Mouse (Mus musculus) lung, embryonic 15.5 days (tissue): ENCODE measurements at regions not wholly inside any gene's neighbourhood (a gene's known extent, or its start where the extent isn't known, plus 50 kb on each side); places are given as distances from the start of the nearest gene placed in this dataset.
"Not testable (repeated sequence)": the region's sequence is repeated elsewhere in the genome, so short reads cannot be mapped to it uniquely, and the experiment has no call there.

ENCODE experiments used
- ATAC-seq: fragments of 200-750 bp; cut with Nextera tagmentation; 2 replicates; pipeline ENCODE4 v1.8.0; 2017; ENCODE audit warnings: moderate number of reproducible peaks, borderline replicate concordance; ENCODE audit not compliant: low FRiP score, low TSS enrichment; ENCODE audit errors: extremely low read depth
- H3K27ac ChIP-seq: fragments of 300-500 bp; sonication (generic); 2 replicates; pipeline ENCODE4 v1.5.1; 2015; ENCODE audit warnings: moderate library complexity, mild to moderate bottlenecking, inconsistent platforms
- H3K27me3 ChIP-seq: fragments of 300-500 bp; sonication (generic); 2 replicates; pipeline ENCODE4 v1.6.1; 2015; ENCODE audit warnings: inconsistent platforms
- H3K36me3 ChIP-seq: fragments of 300-500 bp; sonication (generic); 2 replicates; pipeline ENCODE4 v1.6.1; 2015; ENCODE audit warnings: inconsistent platforms
- H3K4me1 ChIP-seq: fragments of 300-500 bp; sonication (generic); 2 replicates; pipeline ENCODE4 v1.6.1; 2015; ENCODE audit warnings: inconsistent platforms
- H3K4me2 ChIP-seq: fragments of 300-500 bp; sonication (generic); 2 replicates; pipeline ENCODE4 v1.6.1; 2015; ENCODE audit warnings: inconsistent platforms, mild to moderate bottlenecking, moderate library complexity
- H3K4me3 ChIP-seq: fragments of 300-500 bp; sonication (generic); 2 replicates; pipeline ENCODE4 v1.5.1; 2015; ENCODE audit warnings: mild to moderate bottlenecking, inconsistent platforms
- H3K9ac ChIP-seq: fragments of 300-500 bp; sonication (generic); 2 replicates; pipeline ENCODE4 v1.6.1; 2015; ENCODE audit warnings: inconsistent platforms
- H3K9me3 ChIP-seq: fragments of 300-500 bp; sonication (generic); 2 replicates; pipeline ENCODE4 v1.6.1; 2016; ENCODE audit warnings: inconsistent platforms
- WGBS: fragments of 180-500 bp; shearing (Covaris S2); methylation state at CpG from one replicate; pipeline ENCODE4 v1.1.7; 2015; 5-methylcytosine and 5-hydroxymethylcytosine counted together

DNA sequence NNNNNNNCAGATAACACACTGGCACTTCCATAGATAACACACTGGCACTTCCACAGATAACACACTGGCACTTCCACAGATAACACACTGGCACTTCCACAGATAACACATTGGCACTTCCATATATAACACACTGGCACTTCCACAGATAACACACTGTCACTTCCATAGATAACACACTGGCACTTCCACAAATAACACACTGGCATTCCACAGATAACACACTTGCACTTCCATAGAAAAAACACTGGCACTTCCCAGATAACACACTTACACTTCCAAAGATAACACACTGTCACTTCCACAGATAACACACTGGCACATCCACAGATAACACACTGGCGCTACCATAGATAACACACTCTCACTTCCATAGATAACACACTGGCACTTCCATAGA, 105.7 kb upstream of the Afdn start:
- H3K27me3 ChIP-seq, H3K4me3 ChIP-seq, H3K9ac ChIP-seq, H3K36me3 ChIP-seq, ATAC-seq, H3K27ac ChIP-seq, H3K4me2 ChIP-seq, H3K9me3 ChIP-seq: not testable (repeated sequence)
- 68% methylated on average over 1 of the region's 1 CpGs for whole genome bisulfite sequencing
- H3K4me1 ChIP-seq, result peaks cover 33% of the 10 kb centered on the region

DNA sequence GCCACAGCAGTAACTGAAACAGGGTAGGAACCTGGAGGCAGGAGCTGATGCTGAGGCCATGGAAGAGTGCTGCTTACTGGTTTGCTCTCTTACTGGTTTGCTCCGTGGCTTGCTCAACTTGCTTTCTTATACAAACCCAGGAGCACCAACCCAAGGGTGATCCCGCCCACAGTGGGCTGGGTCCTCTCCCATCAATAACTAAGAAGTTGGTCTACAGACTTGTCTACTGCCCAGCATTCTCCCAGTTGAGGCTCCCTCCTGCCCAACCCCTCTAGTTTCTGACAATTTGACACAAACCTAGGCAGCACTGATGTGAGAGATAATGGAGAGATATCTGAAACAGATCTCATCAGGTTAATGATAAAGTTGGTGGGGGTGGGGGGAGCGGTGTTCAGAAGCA, 104.3 kb upstream of the Afdn start:
- Histone ChIP-seq H3K4me3 (no peak overlapping the region), H3K9me3 (no peaks in the 10 kb centered on the region), H3K9ac (no peak overlapping the region), H3K27ac (peak overlapping the region; percentile 55; the same call in 1 of the 2 replicates), H3K27me3 (no peaks in the 10 kb centered on the region), H3K36me3 (no peaks in the 10 kb centered on the region), H3K4me1 (peaks cover 36% of the 10 kb centered on the region), H3K4me2 (peak overlapping the region; percentile 43)
- 13% methylated on average over 3 of the region's 3 CpGs for WGBS
- ATAC-seq, result no peak

DNA sequence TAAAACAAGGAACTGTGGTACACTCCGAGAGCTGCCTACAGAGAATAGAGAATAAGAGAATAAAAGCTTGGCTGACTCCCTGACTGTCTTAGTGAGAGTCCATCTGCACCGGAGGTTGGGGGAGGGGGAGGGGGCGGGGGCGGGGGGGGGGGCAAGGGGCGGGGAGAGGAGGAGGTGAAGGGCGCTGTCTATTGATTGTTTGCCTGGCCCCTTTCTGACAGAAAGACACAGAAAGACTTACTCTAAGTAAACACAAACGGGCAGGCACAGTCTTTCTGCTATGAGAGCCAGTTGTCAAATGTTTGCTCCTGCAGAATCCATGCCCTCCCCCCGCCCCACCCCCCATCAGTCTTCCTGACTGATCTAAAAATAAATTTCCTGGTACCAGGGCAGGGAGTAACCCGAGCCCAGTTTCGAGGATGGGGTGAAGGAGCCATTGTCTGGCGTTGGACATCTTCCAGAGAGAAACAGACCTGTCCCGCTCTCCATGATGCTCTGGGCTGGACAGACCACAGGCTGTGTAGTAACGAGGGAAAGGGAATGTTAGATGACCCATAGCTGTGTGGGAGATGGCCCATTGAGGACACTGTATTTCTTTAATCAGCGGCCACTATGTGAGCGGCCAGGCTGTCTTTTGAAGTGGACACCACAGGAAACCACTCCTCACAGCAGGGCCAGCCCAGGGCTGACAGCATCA, 103.7 kb upstream of the Afdn start:
- Histone ChIP-seq H3K4me3 (no peak overlapping the region), H3K4me2 (peak overlapping the region; percentile 43), H3K27me3 (no peaks in the 10 kb centered on the region), H3K9me3 (no peaks in the 10 kb centered on the region), H3K36me3 (no peaks in the 10 kb centered on the region), H3K4me1 (peaks cover 36% of the 10 kb centered on the region), H3K9ac (no peak overlapping the region), H3K27ac (peak overlapping the region; percentile 59)
- peak; percentile 62 for ATAC-seq
- WGBS, result 2% methylated on average over 12 of the region's 15 CpGs

DNA sequence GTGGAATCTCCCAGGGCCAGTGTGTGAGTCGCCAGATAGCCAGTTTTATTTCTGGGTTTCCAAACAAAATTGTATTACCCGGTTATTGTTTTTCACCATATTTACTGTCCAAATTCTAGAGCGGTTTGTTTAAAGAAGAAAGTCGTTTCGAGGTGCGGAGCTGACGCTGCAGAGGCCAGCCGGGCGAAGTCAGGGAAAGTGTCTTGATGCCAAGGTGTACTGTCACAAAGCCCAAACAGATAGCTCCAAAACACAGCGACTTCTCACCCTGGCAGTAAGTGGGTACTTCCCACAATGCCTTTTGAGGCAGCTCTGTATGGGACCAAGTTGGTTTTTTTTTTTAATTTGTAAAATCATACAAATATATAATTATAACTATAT, 103.2 kb upstream of the Afdn start:
- H3K4me1 ChIP-seq, result peaks cover 36% of the 10 kb centered on the region
- peak overlapping the region; percentile 59 for H3K27ac ChIP-seq
- H3K36me3 ChIP-seq, result no peaks in the 10 kb centered on the region
- H3K27me3 ChIP-seq, result no peaks in the 10 kb centered on the region
- no peak overlapping the region for H3K4me3 ChIP-seq
- H3K4me2 ChIP-seq, result peak overlapping the region; percentile 43; the same call in 1 of the 2 replicates
- H3K9me3 ChIP-seq, result no peaks in the 10 kb centered on the region
- no peak overlapping the region for H3K9ac ChIP-seq
- WGBS, result 27% methylated on average over 10 of the region's 10 CpGs
- ATAC-seq, result no peak

DNA sequence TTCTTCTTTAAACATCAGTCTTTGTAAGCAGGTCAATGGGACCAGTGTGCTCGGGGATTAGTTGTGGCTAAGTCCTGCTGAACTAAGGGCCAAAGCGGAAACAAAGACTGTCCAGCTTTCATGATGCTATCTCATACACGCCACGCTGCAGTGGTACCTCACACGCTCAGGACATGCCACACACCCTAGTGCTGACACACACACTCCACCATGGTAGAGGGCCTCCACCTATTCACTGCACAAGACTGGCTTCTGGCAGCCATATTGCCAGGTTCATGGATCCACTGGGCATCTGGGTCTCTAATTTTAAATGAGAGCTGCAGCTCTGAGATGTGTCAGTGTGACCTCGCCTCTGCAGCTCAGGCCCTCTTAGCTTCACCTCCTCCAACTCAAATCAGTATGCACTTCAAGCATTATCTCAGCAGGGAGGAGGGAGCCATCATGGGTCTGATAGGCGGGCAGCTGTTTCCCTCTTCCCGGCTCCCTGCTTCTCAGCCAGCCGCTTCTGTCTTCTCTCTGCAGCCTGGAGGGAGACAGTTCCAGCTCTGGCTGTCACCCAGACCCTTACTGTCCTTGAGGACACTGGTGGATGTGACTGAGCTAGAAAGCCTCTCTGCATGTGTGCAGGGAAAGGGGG, 102.6 kb upstream of the Afdn start:
- H3K4me1 ChIP-seq, result peaks cover 36% of the 10 kb centered on the region
- H3K27ac ChIP-seq, result peak overlapping the region; percentile 48
- H3K4me3 ChIP-seq, result no peak overlapping the region
- H3K4me2 ChIP-seq, result no peak overlapping the region
- H3K9ac ChIP-seq, result no peak overlapping the region
- ATAC-seq, result peak; percentile 50; the same call in 1 of the 2 replicates
- no peaks in the 10 kb centered on the region for H3K27me3 ChIP-seq
- H3K9me3 ChIP-seq, result no peaks in the 10 kb centered on the region
- no peaks in the 10 kb centered on the region for H3K36me3 ChIP-seq
- 55% methylated on average over 9 of the region's 9 CpGs for WGBS

DNA sequence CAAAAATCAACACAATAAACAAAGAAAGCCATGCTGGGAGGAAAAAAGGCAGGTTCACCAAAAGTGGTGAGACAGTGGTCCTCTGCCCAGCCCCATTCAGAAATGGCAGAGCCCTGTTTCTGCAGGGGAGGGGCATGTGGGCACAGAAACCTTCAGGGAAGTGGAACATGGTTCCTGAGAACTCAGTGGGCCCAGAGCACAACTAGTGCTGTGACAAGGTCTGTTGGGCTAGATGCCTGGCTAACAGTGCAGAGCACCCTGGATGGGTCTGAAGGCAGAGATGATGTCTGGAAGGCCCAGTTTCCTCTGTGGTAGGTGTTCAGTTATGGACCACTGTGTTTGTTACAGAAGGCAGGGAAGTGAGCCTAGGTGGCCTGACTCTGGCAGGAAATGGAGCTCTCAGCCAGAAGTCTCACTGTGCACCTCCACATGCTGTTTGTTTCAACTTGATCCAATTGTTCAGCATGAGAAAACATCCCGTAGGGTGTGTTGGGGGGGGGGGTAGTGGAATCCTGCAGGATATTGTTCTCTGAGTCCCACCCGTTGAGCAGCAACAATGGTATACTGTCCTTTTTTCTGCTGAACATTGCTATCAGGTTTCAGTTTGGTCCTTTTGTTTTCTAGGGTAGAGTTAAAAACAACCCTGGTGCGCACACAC, 101.9 kb upstream of the Afdn start:
- no peak for ATAC-seq
- peaks cover 36% of the 10 kb centered on the region for H3K4me1 ChIP-seq
- WGBS, result 67% methylated on average over 3 of the region's 3 CpGs
- H3K36me3 ChIP-seq, result no peaks in the 10 kb centered on the region
- no peaks in the 10 kb centered on the region for H3K9me3 ChIP-seq
- no peak overlapping the region for H3K4me3 ChIP-seq
- H3K4me2 ChIP-seq, result no peak overlapping the region; the same call in 1 of the 2 replicates
- no peaks in the 10 kb centered on the region for H3K27me3 ChIP-seq
- H3K9ac ChIP-seq, result no peak overlapping the region
- H3K27ac ChIP-seq, result peak overlapping the region; percentile 70

DNA sequence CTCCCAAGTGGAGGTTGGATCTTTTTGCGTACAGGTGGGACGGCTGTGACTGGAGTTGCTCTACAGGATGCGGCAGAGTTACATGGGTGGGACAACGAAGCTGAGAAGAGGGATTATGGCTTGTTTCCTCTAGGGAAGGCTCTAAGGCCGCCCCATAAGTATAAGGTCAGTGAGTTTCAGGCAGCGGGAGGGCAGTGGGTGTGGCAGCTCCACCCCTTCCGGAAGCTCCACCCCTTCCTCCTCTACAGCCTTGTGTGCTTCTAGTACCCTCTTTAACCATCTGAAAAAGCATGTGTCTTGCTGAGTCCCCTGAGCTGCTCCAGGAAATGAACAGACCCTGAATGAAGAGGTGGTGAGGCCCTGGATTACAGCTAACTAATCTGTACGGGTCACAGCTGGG, 101.2 kb upstream of the Afdn start:
- Histone ChIP-seq H3K9ac (no peak overlapping the region), H3K27me3 (no peaks in the 10 kb centered on the region), H3K4me2 (peak overlapping the region; percentile 9; the same call in 1 of the 2 replicates), H3K4me3 (no peak overlapping the region), H3K4me1 (peaks cover 36% of the 10 kb centered on the region), H3K27ac (peak overlapping the region; percentile 70), H3K9me3 (no peaks in the 10 kb centered on the region), H3K36me3 (no peaks in the 10 kb centered on the region)
- WGBS, result 47% methylated on average over 8 of the region's 8 CpGs
- peak; percentile 35; the same call in 1 of the 2 replicates for ATAC-seq

DNA sequence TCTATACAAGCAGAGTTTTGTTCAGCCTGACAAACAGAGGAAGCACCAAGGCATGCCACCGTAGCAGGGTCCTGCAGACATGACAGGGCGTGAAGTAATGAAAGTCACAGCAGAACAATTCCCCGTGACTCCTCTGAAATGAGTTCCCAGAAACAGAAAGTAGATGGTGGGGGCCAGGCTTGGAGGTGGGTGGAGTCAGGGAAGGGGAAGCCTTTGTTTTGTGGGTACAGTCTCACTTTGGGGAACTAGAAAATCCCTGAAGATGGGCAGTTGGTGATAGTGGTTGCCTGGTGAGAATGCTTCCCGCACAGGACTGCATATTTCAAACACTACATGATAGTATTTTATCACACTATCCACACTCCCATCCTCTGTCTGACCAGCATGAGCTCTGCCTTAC, 100.4 kb upstream of the Afdn start:
- Histone ChIP-seq H3K9ac (no peak overlapping the region), H3K4me2 (no peak overlapping the region), H3K9me3 (no peaks in the 10 kb centered on the region), H3K4me1 (peaks cover 36% of the 10 kb centered on the region), H3K27me3 (no peaks in the 10 kb centered on the region), H3K27ac (peak overlapping the region; percentile 45; the same call in 1 of the 2 replicates), H3K4me3 (no peak overlapping the region), H3K36me3 (no peaks in the 10 kb centered on the region)
- 74% methylated on average over 4 of the region's 4 CpGs for WGBS
- ATAC-seq, result no peak

DNA sequence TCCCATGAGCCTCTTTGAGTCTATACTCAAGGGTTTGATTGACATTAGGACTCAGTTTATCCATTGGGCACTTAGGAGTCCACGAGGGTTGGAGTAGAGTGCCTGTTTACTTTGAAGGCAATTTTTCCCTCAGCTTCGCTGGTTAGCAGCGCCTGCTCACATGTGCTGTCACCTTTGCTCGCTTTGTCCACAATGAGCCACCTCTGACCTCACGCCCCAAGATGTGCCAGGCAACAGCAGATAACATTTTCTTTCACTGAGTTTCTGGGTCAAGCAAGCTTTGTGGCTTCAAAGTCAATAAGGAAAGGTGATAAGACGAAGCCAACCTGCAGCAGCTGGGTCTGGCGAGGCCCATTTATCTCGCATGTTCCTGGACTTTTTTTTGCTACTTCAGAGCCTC, 99.3 kb upstream of the Afdn start:
- Histone ChIP-seq H3K9me3 (no peaks in the 10 kb centered on the region), H3K4me2 (no peak overlapping the region), H3K4me3 (no peak overlapping the region), H3K4me1 (peaks cover 33% of the 10 kb centered on the region), H3K36me3 (no peaks in the 10 kb centered on the region), H3K27me3 (no peaks in the 10 kb centered on the region), H3K9ac (no peak overlapping the region), H3K27ac (no peak overlapping the region)
- no peak for ATAC-seq
- 56% methylated on average over 8 of the region's 8 CpGs for WGBS

DNA sequence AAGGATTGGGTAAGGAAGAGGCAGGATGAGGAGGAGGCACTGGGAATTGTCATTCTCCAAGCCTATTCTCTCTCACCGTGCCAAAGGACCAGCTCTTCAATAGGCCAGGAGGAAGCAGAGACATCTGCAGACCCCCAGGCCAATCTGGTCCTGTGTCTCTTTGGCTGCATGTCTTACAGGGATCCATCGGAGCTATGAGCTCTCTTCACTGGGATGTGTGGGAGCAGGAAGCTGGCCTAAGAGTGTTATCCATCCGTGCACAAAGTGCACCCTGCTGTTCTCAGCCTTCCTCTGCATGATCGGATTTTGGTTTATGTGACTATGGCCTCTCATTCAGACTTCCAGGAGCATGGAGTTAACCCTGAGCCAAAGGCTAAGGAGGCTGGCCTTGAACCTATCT, 98.2 kb upstream of the Afdn start:
- whole genome bisulfite sequencing, result 77% methylated on average over 4 of the region's 4 CpGs
- no peak for ATAC-seq

More for the DNA sequence above, 98.2 kb upstream of the Afdn start:
- H3K27me3 ChIP-seq, result no peaks in the 10 kb centered on the region
- no peak overlapping the region for H3K9ac ChIP-seq
- peaks cover 24% of the 10 kb centered on the region for H3K4me1 ChIP-seq
- no peaks in the 10 kb centered on the region for H3K9me3 ChIP-seq
- no peak overlapping the region for H3K4me2 ChIP-seq
- H3K27ac ChIP-seq, result no peak overlapping the region
- no peak overlapping the region for H3K4me3 ChIP-seq
- no peaks in the 10 kb centered on the region for H3K36me3 ChIP-seq
